Mouse (Mus musculus) right cerebral cortex, postnatal 14 days (tissue): ENCODE data around the gene Sh3bp1.

Source experiments
- DNase-seq: peaks from one replicate; pipeline ENCODE4 v3.0.0; 2022

Sh3bp1 gene

GRCm38 (mm10) chr15:78916052-78916826, 16.7 kb downstream of the Sh3bp1 start:
- peak; percentile 62 for DNase-seq

- DNase-seq: no peak
These were observed 18.6 kb downstream of the Sh3bp1 start for GRCm38 (mm10) chr15:78918126-78918525.

GRCm38 (mm10) chr15:78919914-78920313, 20.3 kb downstream of the Sh3bp1 start:
- DNase-seq: no peak

- no peak for DNase-seq
These were observed 23.1 kb downstream of the Sh3bp1 start for GRCm38 (mm10) chr15:78922700-78923099.

- no peak for DNase-seq
These were observed 24.0 kb downstream of the Sh3bp1 start for GRCm38 (mm10) chr15:78923585-78923984.

- no peak for DNase-seq
These were observed 25.6 kb downstream of the Sh3bp1 start for GRCm38 (mm10) chr15:78925129-78925528.

GRCm38 (mm10) chr15:78926021-78926919, 26.7 kb downstream of the Sh3bp1 start, which contains the start of gene Lgals1:
Gene Lgals1 (plus strand): TSS chr15:78926725.
- peak; percentile 60 for DNase-seq

- peak; percentile 9 for DNase-seq
These were observed 27.6 kb downstream of the Sh3bp1 start for GRCm38 (mm10) chr15:78927021-78927787.

- peak; percentile 61 for DNase-seq
These were observed 28.4 kb downstream of the Sh3bp1 start for GRCm38 (mm10) chr15:78927788-78928457.

- peak; percentile 3 for DNase-seq
These were observed 29.0 kb downstream of the Sh3bp1 start for GRCm38 (mm10) chr15:78928539-78928938.

GRCm38 (mm10) chr15:78930192-78930706, 30.7 kb downstream of the Sh3bp1 start:
- DNase-seq: no peak

GRCm38 (mm10) chr15:78930801-78931426, 31.3 kb downstream of the Sh3bp1 start:
- DNase-seq: no peak

- DNase-seq: no peak
These were observed 32.0 kb downstream of the Sh3bp1 start for GRCm38 (mm10) chr15:78931577-78931976.

- peak; percentile 81 for DNase-seq
These were observed 35.3 kb downstream of the Sh3bp1 start, which contains the start of gene Nol12 for GRCm38 (mm10) chr15:78934784-78935320. Gene Nol12 (plus strand): TSS chr15:78934933.

GRCm38 (mm10) chr15:78936403-78936802, 36.8 kb downstream of the Sh3bp1 start:
- no peak for DNase-seq

- no peak for DNase-seq
These were observed 37.7 kb downstream of the Sh3bp1 start for GRCm38 (mm10) chr15:78937311-78937710.

GRCm38 (mm10) chr15:78937963-78938362, 38.4 kb downstream of the Sh3bp1 start:
- no peak for DNase-seq

GRCm38 (mm10) chr15:78940325-78940724, 40.8 kb downstream of the Sh3bp1 start:
- no peak for DNase-seq

- DNase-seq: peak; percentile 72
These were observed 43.1 kb downstream of the Sh3bp1 start for GRCm38 (mm10) chr15:78942663-78943062.

GRCm38 (mm10) chr15:78946232-78946631, 46.7 kb downstream of the Sh3bp1 start:
- no peak for DNase-seq

- peak; percentile 80 for DNase-seq
These were observed 48.1 kb downstream of the Sh3bp1 start, which contains the start of gene Triobp for GRCm38 (mm10) chr15:78947657-78948056. Gene Triobp (plus strand): TSS chr15:78947724.
